Mouse (Mus musculus) forebrain, embryonic 11.5 days (tissue): ENCODE measurements around the gene Dok5. TPM values are rescaled to one million over a fixed set of nuclear protein-coding genes. Genes with fewer than 3 reads are reported as not detected.

Experiments
- ATAC-seq: fragments of 200-750 bp; cut with Nextera tagmentation; replicated peaks from 2 replicates; pipeline ENCODE4 v1.8.0; 2017; ENCODE audit warnings: moderate TSS enrichment; ENCODE audit not compliant: low FRiP score
- DNase-seq: peaks from one replicate; pipeline ENCODE4 v3.0.0-alpha.2; 2017; ENCODE audit warnings: low spot score
- H3K27ac ChIP-seq: fragments of 300-500 bp; sonication (generic); 2 replicates; pipeline ENCODE4 v1.5.1; 2014; ENCODE audit warnings: low read depth, low read length
- H3K27me3 ChIP-seq: fragments of 300-500 bp; sonication (generic); 2 replicates; pipeline ENCODE4 v1.6.1; 2014; ENCODE audit warnings: mild to moderate bottlenecking, low read length, mixed read lengths; ENCODE audit not compliant: control insufficient read depth, insufficient read depth
- H3K36me3 ChIP-seq: fragments of 300-500 bp; sonication (generic); 2 replicates; pipeline ENCODE4 v1.6.1; 2014; ENCODE audit warnings: mild to moderate bottlenecking, low read length, moderate library complexity, mixed read lengths; ENCODE audit not compliant: control insufficient read depth, insufficient read depth
- H3K4me1 ChIP-seq: fragments of 300-500 bp; sonication (generic); replicated peaks from 2 replicates; pipeline ENCODE4 v1.6.1; 2014; ENCODE audit warnings: low read length, mixed read lengths; ENCODE audit not compliant: control insufficient read depth, insufficient read depth
- H3K4me2 ChIP-seq: fragments of 300-500 bp; sonication (generic); 2 replicates; pipeline ENCODE4 v1.6.1; 2014; ENCODE audit warnings: low read depth, mild to moderate bottlenecking, low read length, moderate library complexity, mixed read lengths; ENCODE audit not compliant: severe bottlenecking
- H3K4me3 ChIP-seq: fragments of 300-500 bp; sonication (generic); 2 replicates; pipeline ENCODE4 v1.5.1; 2014; ENCODE audit warnings: low read depth, low read length
- H3K9ac ChIP-seq: fragments of 300-500 bp; sonication (generic); 2 replicates; pipeline ENCODE4 v1.6.1; 2014; ENCODE audit warnings: low read length
- H3K9me3 ChIP-seq: fragments of 300-500 bp; sonication (generic); 2 replicates; pipeline ENCODE4 v1.6.1; 2016; ENCODE audit warnings: low read length, mixed read lengths; ENCODE audit not compliant: control insufficient read depth
- WGBS: fragments of 180-500 bp; shearing (Covaris S2); extraction: QIAGEN DNeasy Blood & Tissue Kit; methylation state at CpG from one replicate; pipeline ENCODE4 v1.1.7; 2014; 5-methylcytosine and 5-hydroxymethylcytosine counted together
- polyA plus RNA-seq: library from polyadenylated mRNA; unstranded; fragments of >200 nt; fragmentation: Nextera tagmentation; extraction: Ambion mirVana; gene quantifications from 2 replicates; pipeline ENCODE4 v1.2.1, GENCODE M21; 2014

Dok5 gene
- polyA plus RNA-seq, 1 experiment from 2014 or later = 6.2 TPM

DNA sequence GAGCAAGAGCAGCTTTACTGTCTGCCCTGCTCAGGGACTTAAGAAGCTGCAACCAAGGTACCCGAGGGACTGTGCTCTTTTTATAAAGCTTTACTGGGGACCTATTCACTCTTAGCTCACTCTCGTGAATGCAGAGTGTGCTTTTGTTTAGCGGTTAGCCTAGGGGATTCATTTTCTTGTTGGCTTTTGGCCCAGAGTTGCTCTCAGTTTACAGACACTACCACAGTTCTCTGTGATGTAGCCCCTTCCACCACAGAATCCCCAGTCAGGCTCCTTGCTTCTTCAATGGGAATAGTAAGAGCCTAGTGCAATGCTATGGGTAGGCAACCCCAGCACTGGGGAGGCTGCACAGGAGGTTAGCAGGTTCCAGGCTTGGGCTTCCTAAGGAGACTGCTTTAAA, 190.7 kb downstream of the Dok5 start:
- H3K27ac ChIP-seq = no peak overlapping the region
- H3K27me3 ChIP-seq = no peaks in the 10 kb centered on the region
- 22% methylated on average over 3 of the region's 3 CpGs for WGBS
- no peaks in the 10 kb centered on the region for H3K36me3 ChIP-seq
- ATAC-seq (no peak), DNase-seq (no peak)
- no peaks in the 10 kb centered on the region for H3K9me3 ChIP-seq
- H3K4me3 ChIP-seq = no peak overlapping the region
- H3K9ac ChIP-seq = no peak overlapping the region
- H3K4me2 ChIP-seq = no peak overlapping the region
- no peaks in the 10 kb centered on the region for H3K4me1 ChIP-seq

DNA sequence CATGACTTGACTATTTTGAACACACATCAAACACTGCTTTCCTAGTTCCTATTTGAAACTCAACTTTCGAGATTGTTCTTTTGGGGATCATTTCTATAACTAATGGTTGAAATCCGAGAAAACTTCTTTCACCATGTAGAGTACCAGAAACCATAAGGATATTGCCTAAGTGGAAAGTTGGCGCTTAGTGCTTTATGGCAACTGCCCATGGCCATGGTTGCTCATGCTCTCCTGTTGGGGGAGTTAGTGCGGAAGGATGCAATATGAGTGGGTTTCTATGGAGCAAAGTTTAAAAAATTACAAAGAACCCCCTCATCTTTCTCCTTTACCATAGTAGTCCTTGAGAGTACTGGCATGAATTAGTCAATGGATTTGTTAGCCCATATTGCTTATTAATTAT, 192.5 kb downstream of the Dok5 start:
- DNase-seq (no peak), ATAC-seq (no peak)
- Histone ChIP-seq H3K27ac (no peak overlapping the region), H3K4me2 (no peak overlapping the region), H3K36me3 (no peaks in the 10 kb centered on the region), H3K27me3 (no peaks in the 10 kb centered on the region), H3K4me1 (no peaks in the 10 kb centered on the region), H3K9ac (no peak overlapping the region), H3K9me3 (no peaks in the 10 kb centered on the region), H3K4me3 (no peak overlapping the region)
- WGBS = 91% methylated on average over 4 of the region's 4 CpGs

DNA sequence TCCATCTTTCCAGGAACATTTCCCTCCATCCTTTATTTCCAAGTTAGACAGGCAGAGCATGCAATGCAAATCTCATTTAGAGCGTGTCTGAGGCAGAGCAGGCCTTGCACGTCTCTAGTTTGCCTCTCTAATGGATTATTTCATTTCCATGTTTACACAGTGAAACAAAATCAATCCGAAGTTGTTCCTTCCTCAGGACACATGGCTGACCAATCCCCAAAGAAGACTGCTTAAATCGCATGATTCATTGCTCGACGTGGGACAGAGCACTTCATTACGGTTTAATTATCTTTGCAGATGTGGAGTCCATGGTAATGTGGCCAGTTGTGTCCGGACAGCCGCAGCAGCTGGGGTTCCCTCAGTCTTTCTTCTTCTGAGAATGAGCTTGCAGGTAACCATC, 194.6 kb downstream of the Dok5 start:
- no peak overlapping the region for H3K4me3 ChIP-seq
- WGBS = 91% methylated on average over 9 of the region's 9 CpGs
- DNase-seq (no peak), ATAC-seq (no peak)
- H3K4me2 ChIP-seq = no peak overlapping the region
- H3K9ac ChIP-seq = no peak overlapping the region
- no peak overlapping the region for H3K27ac ChIP-seq
- H3K9me3 ChIP-seq = no peaks in the 10 kb centered on the region
- no peaks in the 10 kb centered on the region for H3K4me1 ChIP-seq
- H3K27me3 ChIP-seq = no peaks in the 10 kb centered on the region
- no peaks in the 10 kb centered on the region for H3K36me3 ChIP-seq

Other genes with a start within 250 kb of the Dok5 start
- 105 and 130 TPM in 2 replicates for gene Pfdn4, start 235.4 kb upstream of the Dok5 start, polyA plus RNA-seq
- gene Cyp24a1, start 234.7 kb upstream of the Dok5 start, polyA plus RNA-seq = 0.07 TPM in 1 of 2 replicates, not detected in the other
- not detected in 2 replicates for gene 4930470P17Rik, start 129.8 kb upstream of the Dok5 start, polyA plus RNA-seq